Mouse (Mus musculus) Patski (cell line): Measurements from ENCODE around the gene M1ap. TPM values are rescaled to one million over a fixed set of nuclear protein-coding genes. Genes with fewer than 3 reads are reported as not detected.

Experiments used
- ATAC-seq: fragments of 100-300 bp; one replicate; pipeline ENCODE4 v1.8.0; 2021
- CTCF ChIA-PET: fragments of 350-600 bp; sonication (Branson Sonifier 250); formaldehyde crosslinking; loops from one replicate; lab custom pipeline; 2022; ENCODE audit warnings: inconsistent platforms; lab: Charles Lee
- POLR2A ChIA-PET: fragments of 350-600 bp; sonication (Branson Sonifier 250); formaldehyde crosslinking; loops from one replicate; lab custom pipeline; 2022; ENCODE audit warnings: antibody characterized with exemption, inconsistent platforms; lab: Charles Lee
- DNase-seq: peaks from one replicate; pipeline ENCODE4 v3.0.0-alpha.2; 2011; ENCODE audit warnings: low read depth, low spot score
- H3K27me3 ChIP-seq: fragments of 371-371 bp; one replicate; pipeline ENCODE4 v1.5.1; 2021
- CTCF ChIP-seq: fragments of 100-300 bp; IDR thresholded peaks from one replicate; pipeline ENCODE4 v1.5.1; 2021
- in situ Hi-C: fragments of 300-500 bp; cut with MboI; formaldehyde crosslinking; loops from 3 replicates; pipeline ENCODE4 v1.11.1; 2018; ENCODE audit warnings: low pct_unique_long_range_greater_than_20kb, mixed read lengths
- polyA plus RNA-seq: library from polyadenylated mRNA; unstranded; gene quantifications from one replicate; pipeline ENCODE4 v1.2.3, GENCODE M21; 2021

The M1ap gene
- polyA plus RNA-seq, 1 experiment from 2014 or later: not detected

DNA sequence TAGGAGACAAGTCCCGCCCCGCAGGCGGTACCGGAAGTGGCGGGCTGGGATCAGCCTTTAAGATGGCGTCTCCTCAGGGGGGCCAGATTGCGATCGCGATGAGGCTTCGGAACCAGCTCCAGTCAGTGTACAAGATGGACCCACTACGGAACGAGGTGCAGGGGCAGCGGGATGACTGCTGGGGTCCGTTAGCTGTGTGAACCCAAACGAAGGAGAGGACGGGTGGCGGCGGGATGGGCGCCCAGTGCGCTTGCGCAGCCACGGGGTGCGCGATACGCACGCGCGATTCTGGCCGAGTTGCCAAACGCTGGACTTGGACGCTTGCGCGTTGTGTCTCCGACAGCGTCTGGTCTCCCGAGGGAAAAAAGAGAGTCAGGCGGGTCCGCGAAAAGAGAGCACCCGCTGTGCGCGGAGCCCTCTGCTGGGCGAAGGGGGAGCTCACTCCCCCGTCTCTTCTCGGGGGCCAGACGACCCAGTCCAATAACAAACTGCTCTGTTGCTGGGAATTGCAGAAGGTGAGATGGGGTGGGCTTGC lies 131.7 kb downstream of the M1ap start:
- in situ Hi-C loops: no loop called here
- ATAC-seq (peak; percentile 75), DNase-seq (peak; percentile 74)
- H3K27me3 ChIP-seq: peaks cover 7% of the 10 kb centered on the region
- POLR2A ChIA-PET: interaction anchor here (0.5 to 1.7 kb wide), 9 partner anchors 10 to 105 kb away, joined by 3 to 7 read pairs (median 3); partner anchors contain the start of genes Aup1, Htra2, Rtkn and Wbp1
- TF ChIP-seq CTCF: no peak
- CTCF ChIA-PET: interaction anchor here (0.7 to 1.8 kb wide), 7 partner anchors 9 to 87 kb away, joined by 3 to 13 read pairs (median 4); partner anchors contain the start of genes Ccdc142 and Gm42688

Other genes with a start within 250 kb of the M1ap start
- gene Pole4, start 241.5 kb upstream of the M1ap start, polyA plus RNA-seq: 64.1 TPM
- 75.3 TPM for gene Hk2, start 172.4 kb upstream of the M1ap start, polyA plus RNA-seq
- gene Sema4f, start 7.1 kb upstream of the M1ap start, polyA plus RNA-seq: 2.1 TPM
- gene Dok1, start 86.6 kb downstream of the M1ap start, polyA plus RNA-seq: 17.9 TPM
- 2.5 TPM for gene Loxl3, start 87.3 kb downstream of the M1ap start, polyA plus RNA-seq
- gene Aup1, start 107.6 kb downstream of the M1ap start, polyA plus RNA-seq: 160 TPM
- gene Htra2, start 108.4 kb downstream of the M1ap start, polyA plus RNA-seq: 63.1 TPM
- 0.51 TPM for gene Dqx1, start 110.9 kb downstream of the M1ap start, polyA plus RNA-seq
- 0.24 TPM for gene Tlx2, start 123.4 kb downstream of the M1ap start, polyA plus RNA-seq
- 19.7 TPM for gene Pcgf1, start 131.0 kb downstream of the M1ap start, polyA plus RNA-seq
- gene Lbx2, start 139.5 kb downstream of the M1ap start, polyA plus RNA-seq: 0.51 TPM
- 3.5 TPM for gene Ccdc142, start 154.7 kb downstream of the M1ap start, polyA plus RNA-seq
- gene Gm42688, start 154.7 kb downstream of the M1ap start, polyA plus RNA-seq: 3.7 TPM
- 93.4 TPM for gene Mrpl53, start 162.1 kb downstream of the M1ap start, polyA plus RNA-seq
- 34.6 TPM for gene Mogs, start 168.6 kb downstream of the M1ap start, polyA plus RNA-seq
- gene Wbp1, start 174.7 kb downstream of the M1ap start, polyA plus RNA-seq: 95.1 TPM
- gene Ino80b, start 178.5 kb downstream of the M1ap start, polyA plus RNA-seq: 46.4 TPM
- 16.3 TPM for gene Rtkn, start 188.6 kb downstream of the M1ap start, polyA plus RNA-seq
- gene Wdr54, start 209.5 kb downstream of the M1ap start, polyA plus RNA-seq: 18.9 TPM
- gene 1700003E16Rik, start 209.5 kb downstream of the M1ap start, polyA plus RNA-seq: 5.9 TPM
- 121 TPM for gene Dctn1, start 219.0 kb downstream of the M1ap start, polyA plus RNA-seq